Mouse (Mus musculus) thymus, adult 2 months (tissue): ENCODE data around the gene Aanat.

Experiments used
- CTCF ChIP-seq: fragments of 200-500 bp; IDR thresholded peaks from 2 replicates; pipeline ENCODE4 v1.5.1; 2012; ENCODE audit warnings: mild to moderate bottlenecking, control low read depth, low read length, moderate library complexity, borderline replicate concordance; ENCODE audit not compliant: control insufficient read depth, poor library complexity, insufficient read depth; ENCODE audit errors: extremely low read depth
- POLR2A ChIP-seq: fragments of 200-500 bp; IDR thresholded peaks from 2 replicates; pipeline ENCODE4 v1.6.1; 2012; ENCODE audit warnings: mild to moderate bottlenecking, low read length, control low read depth, moderate library complexity; ENCODE audit not compliant: control insufficient read depth, poor library complexity, insufficient read depth; ENCODE audit errors: extremely low read depth

- TF ChIP-seq CTCF (no peak), POLR2A (no peak)
Observed at GRCm38 (mm10) chr11:116581376-116581814, 4.8 kb upstream of the Aanat start, which contains the start of gene Ube2o.
